Mouse (Mus musculus): ENCODE measurements around the gene Fam126a.

- no peak for TF ChIP-seq POLR2A (IDR thresholded peaks at IDR 0.05; ENCODE audit: insufficient read depth, low read depth, low read length)
- no peak for TF ChIP-seq EP300 (IDR thresholded peaks at IDR 0.05; ENCODE audit: insufficient read depth, low read depth, low read length)
Observed at GRCm38 (mm10) chr5:24018621-24019261, 11.7 kb downstream of the Fam126a start.

Measured in heart, adult 2 months (tissue).